Mouse (Mus musculus): ENCODE results near the gene Sp140.
"Not testable (repeated sequence)": the region's sequence is repeated elsewhere in the genome, so short reads cannot be mapped to it uniquely, and the experiment has no call there.

- TF ChIP-seq CTCF (IDR thresholded peaks at IDR 0.05; ENCODE audit: control insufficient read depth, insufficient read depth, low read length); POLR2A (IDR thresholded peaks at IDR 0.05; ENCODE audit: borderline replicate concordance, control insufficient read depth, low read depth, low read length): not testable (repeated sequence)
Observed at GRCm38 (mm10) chr1:85600078-85600477, at the start of gene Sp140.
